Mouse (Mus musculus) large intestine, adult 2 months (tissue): ENCODE measurements at regions not wholly inside any gene's neighbourhood (a gene's known extent, or its start where the extent isn't known, plus 50 kb on each side); places are given as distances from the start of the nearest gene placed in this dataset.

ENCODE experiments used
- DNase-seq: peaks from one replicate; pipeline ENCODE4 v3.0.0-alpha.2; 2012; ENCODE audit warnings: low read depth, low spot score
- WGBS: fragments of 180-500 bp; shearing (Covaris S2); methylation state at CpG from one replicate; pipeline ENCODE4 v1.1.7; 2018; 5-methylcytosine and 5-hydroxymethylcytosine counted together

DNA sequence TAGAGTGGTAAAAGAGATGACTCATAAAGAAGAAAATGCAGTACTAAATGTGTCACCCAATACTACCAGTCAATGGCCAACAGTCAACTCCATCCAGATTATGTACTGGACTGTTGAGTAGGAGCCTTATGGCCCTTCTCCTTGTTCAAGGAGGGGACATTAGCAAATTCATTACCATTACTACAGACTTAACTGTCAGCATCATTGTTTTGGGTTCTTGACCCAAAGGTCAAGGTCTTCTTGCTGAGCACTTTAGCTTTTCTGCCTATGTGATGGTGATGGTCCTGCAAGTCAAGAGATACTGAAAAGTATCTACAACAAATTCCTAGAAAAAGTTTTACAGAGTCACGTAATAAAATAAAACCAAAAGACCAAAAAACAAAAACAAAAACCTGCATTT is 1251.4 kb downstream of the Gm37988 start:
- WGBS: 84% methylated on average over 1 of the region's 1 CpGs
- no peak for DNase-seq

DNA sequence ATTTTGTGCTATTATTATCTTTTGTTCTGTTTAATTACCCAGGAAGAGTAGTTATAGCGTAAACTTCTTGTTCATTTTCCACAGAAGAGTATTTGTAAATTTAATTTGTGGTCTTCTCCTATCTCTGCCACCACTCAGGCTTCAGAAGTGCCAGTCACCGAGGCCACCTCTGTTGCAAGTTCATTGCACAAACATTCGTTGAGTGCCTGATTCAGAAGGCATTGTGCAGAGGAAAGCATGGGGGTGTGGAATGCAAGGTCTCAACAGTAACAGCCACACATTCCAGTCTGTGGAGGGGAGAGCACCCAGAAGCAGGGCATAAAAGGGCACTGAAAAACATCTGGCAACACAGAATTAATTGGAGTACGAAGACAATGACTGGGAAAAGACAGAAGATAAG is 1268.9 kb downstream of the Gm37988 start:
- no peak for DNase-seq

DNA sequence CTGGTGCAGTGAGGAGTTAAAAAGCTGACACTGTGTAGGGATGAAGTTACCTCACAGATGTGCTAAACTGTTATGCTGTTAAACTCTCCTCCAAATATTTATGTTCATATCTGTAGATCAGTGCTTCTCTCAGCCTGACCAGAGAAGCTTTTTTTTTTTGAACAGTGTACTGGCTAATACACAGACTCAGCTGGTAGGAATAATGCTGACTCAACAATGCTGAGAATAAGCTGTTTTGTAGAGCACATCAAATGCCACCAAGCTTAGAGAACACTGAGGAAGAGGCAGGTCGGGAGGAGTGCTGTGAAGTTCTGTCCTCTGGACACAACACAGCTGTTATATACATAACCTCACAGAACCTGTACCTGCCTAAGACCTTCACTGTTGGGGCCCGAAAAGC is 1274.2 kb downstream of the Gm37988 start:
- WGBS: 68% methylated on average over 2 of the region's 2 CpGs
- no peak for DNase-seq

More for the DNA sequence above, 1268.9 kb downstream of the Gm37988 start:
- 34% methylated on average over 4 of the region's 4 CpGs for WGBS

DNA sequence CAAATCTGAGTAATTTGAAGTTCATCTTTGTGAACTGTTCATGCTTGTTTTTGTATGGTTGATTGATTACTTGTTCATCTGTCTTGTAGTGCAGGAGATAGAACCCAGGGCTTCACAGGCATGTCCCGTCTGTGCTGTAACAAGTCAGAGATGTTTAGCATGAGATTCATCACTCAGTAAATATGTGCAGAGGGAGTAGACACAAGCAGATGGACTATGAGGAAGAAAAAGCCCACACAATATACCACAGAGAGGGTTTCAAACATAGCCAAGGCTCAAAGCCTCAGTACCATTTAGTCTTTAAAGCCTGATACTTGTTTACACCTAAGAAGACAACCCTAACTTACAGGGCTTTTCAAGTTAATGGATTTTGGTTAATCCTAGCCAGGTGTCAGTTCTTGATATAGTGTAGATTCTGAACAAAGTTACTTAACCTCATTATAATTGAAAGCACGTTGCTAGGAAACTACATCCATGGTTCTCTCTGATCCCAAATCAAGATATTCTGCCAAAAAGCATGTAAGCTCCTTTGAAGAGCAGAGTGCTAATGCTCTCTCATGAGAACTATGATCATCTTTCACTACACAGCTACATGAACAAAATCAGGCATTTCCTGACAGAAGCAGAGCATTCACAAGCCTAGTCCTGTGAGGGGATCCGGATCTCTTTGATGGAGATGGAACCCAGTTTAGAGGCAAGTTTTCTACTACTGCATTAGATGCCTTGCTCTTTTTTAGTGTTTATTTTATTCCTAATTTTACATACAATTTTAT is 1286.7 kb downstream of the Gm37988 start:
- DNase-seq: no peak
- WGBS: 68% methylated on average over 3 of the region's 3 CpGs

DNA sequence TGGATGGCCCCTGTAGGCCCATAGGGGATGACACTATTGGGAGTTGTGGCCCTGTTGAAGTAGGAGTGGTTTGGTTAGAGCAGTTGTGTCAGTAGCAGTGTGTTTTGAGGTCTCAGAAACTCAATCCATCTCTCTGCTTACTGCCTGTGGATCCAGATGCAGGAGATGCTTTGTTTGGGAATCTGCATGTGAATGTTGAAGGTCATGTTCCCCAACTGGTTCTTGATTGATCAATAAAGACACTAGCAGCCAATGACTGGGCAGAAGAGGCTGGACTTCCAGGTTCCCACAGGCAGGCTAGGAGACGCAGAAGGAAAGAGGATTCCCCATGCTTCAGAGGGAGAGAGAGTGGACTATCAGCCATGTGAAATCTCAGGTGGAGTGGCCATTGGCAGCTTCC is 1309.9 kb downstream of the Gm37988 start:
- no peak for DNase-seq
- 73% methylated on average over 1 of the region's 1 CpGs for WGBS

DNA sequence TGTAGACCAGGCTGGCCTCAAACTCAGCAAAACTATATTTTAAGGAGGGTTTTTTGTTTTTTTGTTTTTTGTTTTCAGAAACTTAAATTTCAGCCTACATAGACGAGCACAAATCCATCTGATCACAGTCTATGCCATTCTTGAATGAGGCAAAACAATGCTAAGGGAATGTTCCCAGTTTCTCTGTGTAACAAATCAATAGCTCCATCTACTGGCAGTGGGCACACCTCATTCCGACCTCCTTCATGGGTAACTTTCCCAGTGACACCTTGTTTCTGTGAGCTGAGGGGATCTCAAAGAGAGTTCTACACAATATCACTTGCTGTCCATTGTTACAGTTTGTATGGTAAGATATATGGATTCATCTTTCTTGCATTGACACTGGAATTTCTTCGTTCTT is 1327.4 kb downstream of the Gm37988 start:
- DNase-seq: peak; percentile 6
- 23% methylated on average over 3 of the region's 3 CpGs for WGBS

DNA sequence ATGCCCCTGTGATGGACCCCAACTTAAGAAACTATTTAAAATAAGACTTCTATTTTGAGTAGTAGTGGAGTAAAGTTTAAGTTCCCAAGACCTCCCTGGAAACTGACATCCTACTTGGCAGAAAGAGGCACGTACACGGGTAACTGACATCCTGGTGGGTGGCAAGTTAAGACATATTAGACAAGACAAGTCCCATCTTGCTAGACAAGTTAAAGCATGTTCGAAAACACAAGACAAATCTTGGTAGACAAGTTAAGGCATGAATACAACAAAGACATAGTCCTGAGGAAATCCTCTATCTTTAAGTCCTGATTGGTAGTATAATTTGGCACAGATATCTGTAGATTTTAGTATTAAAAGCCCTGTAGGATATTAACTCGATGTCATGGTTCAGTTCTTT is 1332.6 kb downstream of the Gm37988 start:
- no peak for DNase-seq
- WGBS: 78% methylated on average over 4 of the region's 4 CpGs

DNA sequence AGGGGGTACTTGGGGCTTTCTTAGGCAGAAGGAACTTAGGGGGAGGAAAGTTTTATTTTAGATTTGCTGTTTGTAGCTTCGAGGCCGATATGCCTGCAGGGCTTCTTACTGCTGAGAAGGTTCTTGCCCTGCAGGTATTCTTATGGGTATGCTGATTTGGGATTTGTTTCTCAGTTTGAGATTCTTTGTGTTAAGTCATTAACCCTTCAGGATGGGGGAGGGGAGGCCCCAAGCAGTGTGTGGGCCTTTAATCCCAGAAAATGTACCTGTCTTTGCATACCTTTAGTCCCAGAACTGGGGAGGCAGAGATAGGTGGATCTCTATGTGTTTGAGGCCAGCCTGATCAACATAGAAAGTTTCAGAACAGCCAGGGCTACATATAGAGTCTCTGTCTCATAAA is 1335.1 kb downstream of the Gm37988 start:
- no peak for DNase-seq
- WGBS: 72% methylated on average over 2 of the region's 2 CpGs

DNA sequence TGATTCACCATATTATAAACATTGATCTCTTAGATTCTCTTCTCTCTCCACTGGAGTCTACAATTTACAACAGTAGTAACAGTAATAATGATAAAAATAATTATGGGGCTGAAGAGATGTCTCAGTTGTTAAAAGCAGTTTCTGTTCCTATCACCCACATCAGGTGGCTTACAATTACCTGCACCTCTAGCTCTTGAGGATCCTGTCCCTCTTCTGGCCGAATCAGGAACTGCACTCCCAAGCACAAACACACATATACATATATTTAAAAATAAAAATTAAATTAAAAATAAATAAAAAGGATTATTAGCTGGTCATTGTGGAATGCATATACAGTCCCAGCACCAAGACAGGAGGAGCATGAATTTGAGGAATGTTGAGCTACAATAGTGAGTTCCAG is 1336.2 kb downstream of the Gm37988 start:
- no peak for DNase-seq
- WGBS: 71% methylated on average over 1 of the region's 1 CpGs

DNA sequence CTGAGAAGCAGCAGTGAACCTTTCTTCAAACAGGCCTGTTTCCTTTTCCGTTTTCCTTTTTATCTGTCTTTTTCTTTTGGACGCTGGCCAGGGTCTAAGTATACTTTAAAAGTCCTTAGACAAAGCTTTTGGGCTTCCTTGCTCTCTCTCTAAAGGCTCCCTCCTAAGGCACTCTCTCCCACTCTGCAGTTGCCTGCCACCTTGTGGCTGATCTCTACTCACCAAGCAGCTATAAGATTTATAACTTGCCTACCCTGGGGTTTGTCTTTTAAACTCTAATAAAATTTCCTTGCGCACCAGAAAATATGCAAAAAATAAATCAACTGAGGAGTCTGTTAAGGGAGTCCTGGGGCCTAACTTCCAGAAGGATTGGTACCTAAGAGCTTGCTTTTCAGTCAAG is 1344.7 kb downstream of the Gm37988 start:
- WGBS: 17% methylated on average over 3 of the region's 3 CpGs
- no peak for DNase-seq
